Mouse (Mus musculus) adrenal gland, postnatal 10 days (tissue): Measurements from ENCODE around the gene Ap1g1. TPM values are rescaled to one million over a fixed set of nuclear protein-coding genes. Genes with fewer than 3 reads are reported as not detected.

Experiments used
- total RNA-seq, 2 experiments: library from RNA; stranded (reverse); gene quantifications; 2 replicates each; pipeline ENCODE4 v1.2.3; 2021

Gene Ap1g1
- total RNA-seq, 2 experiments from 2014 or later = 72.7 to 76.1 TPM

Other genes with a start within 250 kb of the Ap1g1 start
- gene Dhx38, start 212.7 kb upstream of the Ap1g1 start, total RNA-seq = 10 to 100 TPM; 21.7 to 23.7 TPM
- gene Txnl4b, start 212.7 kb upstream of the Ap1g1 start, total RNA-seq = 10 to 100 TPM; 10.5 to 11.8 TPM
- 100 to 1,000 TPM; 313 to 788 TPM for gene Hp, start 199.4 kb upstream of the Ap1g1 start, total RNA-seq
- gene Dhodh, start 169.9 kb upstream of the Ap1g1 start, total RNA-seq = 10 to 100 TPM; 24.8 to 28.2 TPM
- under 1 TPM; 0.15 to 0.21 TPM for gene Pkd1l3, start 164.0 kb upstream of the Ap1g1 start, total RNA-seq
- gene Ist1, start 85.3 kb upstream of the Ap1g1 start, total RNA-seq = 10 to 100 TPM; 71.9 to 78.1 TPM
- 10 to 100 TPM; 12.0 to 14.7 TPM for gene Zfp821, start 73.0 kb upstream of the Ap1g1 start, total RNA-seq
- 10 to 100 TPM; 43.1 to 44.7 TPM for gene Atxn1l, start 40.8 kb upstream of the Ap1g1 start, total RNA-seq
- 10 to 100 TPM in 1 of 2 experiments, 1 to 10 TPM in 1; 8.0 to 11.4 TPM for gene Phlpp2, start 90.0 kb downstream of the Ap1g1 start, total RNA-seq
- under 1 TPM; 0.27 to 0.90 TPM for gene Marveld3, start 183.6 kb downstream of the Ap1g1 start, total RNA-seq
- gene Tat, start 211.9 kb downstream of the Ap1g1 start, total RNA-seq = 10 to 100 TPM in 1 of 2 experiments, 1 to 10 TPM in 1; 8.9 to 35.1 TPM